Mouse (Mus musculus): ENCODE results near the gene Gm20388. TPM values are rescaled to one million over a fixed set of nuclear protein-coding genes. Genes with fewer than 3 reads are reported as not detected.
"Not testable (repeated sequence)": the region's sequence is repeated elsewhere in the genome, so short reads cannot be mapped to it uniquely, and the experiment has no call there.

Gm20388 gene
- polyA plus RNA-seq, 1 experiment from 2014 or later = not detected

GRCm38 (mm10) chr8:123280302-123281094, 3369.9 kb downstream of the Gm20388 start:
- Histone ChIP-seq H3K4me2 (replicated peaks) (no peak overlapping the region), H3K9ac (no peak overlapping the region), H3K4me1 (replicated peaks; ENCODE audit: control insufficient read depth, insufficient read depth, low read length) (no peaks in the 10 kb centered on the region), H3K27ac (no peak overlapping the region), H3K4me3 (replicated peaks; ENCODE audit: low read length) (no peak overlapping the region), H3K36me3 (replicated peaks; ENCODE audit: control insufficient read depth, insufficient read depth) (no peaks in the 10 kb centered on the region), H3K27me3 (ENCODE audit: control insufficient read depth, insufficient read depth, low read length) (no peaks in the 10 kb centered on the region), H3K9me3 (ENCODE audit: control insufficient read depth, low read length) (no peaks in the 10 kb centered on the region)
- no peak for ATAC-seq (ENCODE audit: low FRiP score)
- no peak for DNase-seq (ENCODE audit: low spot score)
- WGBS = 91% methylated on average over 13 of the region's 13 CpGs

- H3K4me1 ChIP-seq (replicated peaks; ENCODE audit: control insufficient read depth, insufficient read depth, low read length); DNase-seq (ENCODE audit: low spot score); H3K27me3 ChIP-seq (ENCODE audit: control insufficient read depth, insufficient read depth, low read length); H3K9ac ChIP-seq; H3K4me2 ChIP-seq (replicated peaks); H3K36me3 ChIP-seq (replicated peaks; ENCODE audit: control insufficient read depth, insufficient read depth); H3K4me3 ChIP-seq (replicated peaks; ENCODE audit: low read length); H3K27ac ChIP-seq; ATAC-seq (ENCODE audit: low FRiP score); H3K9me3 ChIP-seq (ENCODE audit: control insufficient read depth, low read length): not testable (repeated sequence)
- 94% methylated on average over 5 of the region's 6 CpGs for WGBS
These were observed 3372.4 kb downstream of the Gm20388 start for GRCm38 (mm10) chr8:123282994-123283393.

DNA sequence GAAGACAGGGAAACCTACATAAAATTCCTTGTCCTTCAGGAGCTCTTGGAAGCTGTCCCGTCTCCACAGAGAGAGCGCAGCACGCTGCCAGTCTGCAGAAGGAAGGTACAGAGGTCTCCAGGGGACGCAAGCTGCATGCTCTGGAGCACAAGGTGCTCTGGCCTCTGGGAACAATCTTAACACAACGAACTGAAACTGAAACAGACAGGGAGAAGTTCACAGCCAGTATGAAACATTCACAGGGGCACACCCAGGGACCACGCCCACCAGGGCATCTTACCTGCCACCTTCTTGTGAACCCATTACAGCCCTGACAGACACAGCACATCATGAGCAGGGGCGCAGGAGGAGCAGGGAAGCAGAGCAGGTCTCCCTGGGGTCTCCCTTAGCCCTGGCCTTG, 3373.3 kb downstream of the Gm20388 start:
- WGBS = 96% methylated on average over 7 of the region's 7 CpGs

GRCm38 (mm10) chr8:123284493-123284892, 3373.9 kb downstream of the Gm20388 start:
- H3K4me2 ChIP-seq (replicated peaks) = no peak overlapping the region
- H3K4me3 ChIP-seq (replicated peaks; ENCODE audit: low read length) = no peak overlapping the region
- DNase-seq (ENCODE audit: low spot score) (no peak), ATAC-seq (ENCODE audit: low FRiP score) (no peak)
- no peaks in the 10 kb centered on the region for H3K27me3 ChIP-seq (ENCODE audit: control insufficient read depth, insufficient read depth, low read length)
- H3K4me1 ChIP-seq (replicated peaks; ENCODE audit: control insufficient read depth, insufficient read depth, low read length) = no peaks in the 10 kb centered on the region
- no peak overlapping the region for H3K9ac ChIP-seq
- no peak overlapping the region for H3K27ac ChIP-seq
- no peaks in the 10 kb centered on the region for H3K9me3 ChIP-seq (ENCODE audit: control insufficient read depth, low read length)
- no peaks in the 10 kb centered on the region for H3K36me3 ChIP-seq (replicated peaks; ENCODE audit: control insufficient read depth, insufficient read depth)
- 92% methylated on average over 5 of the region's 5 CpGs for WGBS

More for the DNA sequence above, 3373.3 kb downstream of the Gm20388 start:
- Histone ChIP-seq H3K27me3 (ENCODE audit: control insufficient read depth, insufficient read depth, low read length) (no peaks in the 10 kb centered on the region), H3K27ac (no peak overlapping the region), H3K9ac (no peak overlapping the region), H3K4me3 (replicated peaks; ENCODE audit: low read length) (no peak overlapping the region), H3K4me2 (replicated peaks) (no peak overlapping the region), H3K4me1 (replicated peaks; ENCODE audit: control insufficient read depth, insufficient read depth, low read length) (no peaks in the 10 kb centered on the region), H3K36me3 (replicated peaks; ENCODE audit: control insufficient read depth, insufficient read depth) (no peaks in the 10 kb centered on the region), H3K9me3 (ENCODE audit: control insufficient read depth, low read length) (no peaks in the 10 kb centered on the region)
- ATAC-seq (ENCODE audit: low FRiP score) = no peak
- DNase-seq (ENCODE audit: low spot score) = no peak

GRCm38 (mm10) chr8:123287362-123287761, 3376.7 kb downstream of the Gm20388 start:
- WGBS = 97% methylated on average over 17 of the region's 17 CpGs
- Histone ChIP-seq H3K27me3 (ENCODE audit: control insufficient read depth, insufficient read depth, low read length) (no peaks in the 10 kb centered on the region), H3K4me1 (replicated peaks; ENCODE audit: control insufficient read depth, insufficient read depth, low read length) (no peaks in the 10 kb centered on the region), H3K27ac (no peak overlapping the region), H3K36me3 (replicated peaks; ENCODE audit: control insufficient read depth, insufficient read depth) (no peaks in the 10 kb centered on the region), H3K9ac (no peak overlapping the region), H3K9me3 (ENCODE audit: control insufficient read depth, low read length) (no peaks in the 10 kb centered on the region), H3K4me2 (replicated peaks) (no peak overlapping the region), H3K4me3 (replicated peaks; ENCODE audit: low read length) (no peak overlapping the region)
- ATAC-seq (ENCODE audit: low FRiP score) (no peak), DNase-seq (ENCODE audit: low spot score) (no peak)

- ATAC-seq (ENCODE audit: low FRiP score) = no peak
- Histone ChIP-seq H3K9me3 (ENCODE audit: control insufficient read depth, low read length) (no peaks in the 10 kb centered on the region), H3K27me3 (ENCODE audit: control insufficient read depth, insufficient read depth, low read length) (no peaks in the 10 kb centered on the region), H3K27ac (no peak overlapping the region), H3K4me1 (replicated peaks; ENCODE audit: control insufficient read depth, insufficient read depth, low read length) (no peaks in the 10 kb centered on the region), H3K4me3 (replicated peaks; ENCODE audit: low read length) (no peak overlapping the region), H3K4me2 (replicated peaks) (no peak overlapping the region), H3K9ac (no peak overlapping the region), H3K36me3 (replicated peaks; ENCODE audit: control insufficient read depth, insufficient read depth) (no peaks in the 10 kb centered on the region)
- WGBS = 73% methylated on average over 4 of the region's 4 CpGs
- no peak for DNase-seq (ENCODE audit: low spot score)
These were observed 3379.5 kb downstream of the Gm20388 start for GRCm38 (mm10) chr8:123290166-123290565.

- 94% methylated on average over 8 of the region's 8 CpGs for WGBS
These were observed 3380.0 kb downstream of the Gm20388 start for GRCm38 (mm10) chr8:123290679-123291078.

DNA sequence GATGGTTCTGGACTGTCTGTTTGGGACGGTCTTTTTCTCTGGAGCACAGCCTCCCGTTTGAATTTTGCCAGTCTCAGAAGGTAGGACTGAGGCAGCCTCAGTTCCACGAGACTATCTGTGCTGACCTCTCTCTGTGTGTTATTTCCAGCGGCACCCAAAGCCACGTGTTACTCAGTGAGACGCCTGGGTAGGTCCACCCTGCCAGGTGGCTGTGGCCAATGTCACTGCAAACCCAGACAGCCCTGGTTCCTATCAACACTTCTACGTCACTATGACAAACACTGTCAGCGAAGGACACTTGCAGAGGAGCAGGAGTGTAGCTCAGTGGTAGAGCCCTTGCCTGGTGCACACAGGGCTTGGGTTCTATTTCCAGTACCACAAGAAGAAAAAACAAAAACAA, 3381.1 kb downstream of the Gm20388 start:
- no peaks in the 10 kb centered on the region for H3K9me3 ChIP-seq (ENCODE audit: control insufficient read depth, low read length)
- no peak overlapping the region for H3K4me3 ChIP-seq (replicated peaks; ENCODE audit: low read length)
- 93% methylated on average over 8 of the region's 8 CpGs for WGBS
- no peaks in the 10 kb centered on the region for H3K27me3 ChIP-seq (ENCODE audit: control insufficient read depth, insufficient read depth, low read length)
- H3K4me2 ChIP-seq (replicated peaks) = no peak overlapping the region
- no peak overlapping the region for H3K27ac ChIP-seq
- DNase-seq (ENCODE audit: low spot score) (no peak), ATAC-seq (ENCODE audit: low FRiP score) (no peak)
- no peaks in the 10 kb centered on the region for H3K36me3 ChIP-seq (replicated peaks; ENCODE audit: control insufficient read depth, insufficient read depth)
- no peaks in the 10 kb centered on the region for H3K4me1 ChIP-seq (replicated peaks; ENCODE audit: control insufficient read depth, insufficient read depth, low read length)
- H3K9ac ChIP-seq = no peak overlapping the region

More at GRCm38 (mm10) chr8:123290679-123291078, 3380.0 kb downstream of the Gm20388 start:
- no peak overlapping the region for H3K4me2 ChIP-seq (replicated peaks)
- H3K9ac ChIP-seq = no peak overlapping the region
- ATAC-seq (ENCODE audit: low FRiP score) (no peak), DNase-seq (ENCODE audit: low spot score) (no peak)
- no peaks in the 10 kb centered on the region for H3K36me3 ChIP-seq (replicated peaks; ENCODE audit: control insufficient read depth, insufficient read depth)
- no peaks in the 10 kb centered on the region for H3K27me3 ChIP-seq (ENCODE audit: control insufficient read depth, insufficient read depth, low read length)
- H3K9me3 ChIP-seq (ENCODE audit: control insufficient read depth, low read length) = no peaks in the 10 kb centered on the region
- H3K27ac ChIP-seq = no peak overlapping the region
- no peak overlapping the region for H3K4me3 ChIP-seq (replicated peaks; ENCODE audit: low read length)
- no peaks in the 10 kb centered on the region for H3K4me1 ChIP-seq (replicated peaks; ENCODE audit: control insufficient read depth, insufficient read depth, low read length)

GRCm38 (mm10) chr8:123292281-123292680, 3381.6 kb downstream of the Gm20388 start:
- H3K4me1 ChIP-seq (replicated peaks; ENCODE audit: control insufficient read depth, insufficient read depth, low read length) = no peaks in the 10 kb centered on the region
- DNase-seq (ENCODE audit: low spot score) (no peak), ATAC-seq (ENCODE audit: low FRiP score) (no peak)
- no peaks in the 10 kb centered on the region for H3K9me3 ChIP-seq (ENCODE audit: control insufficient read depth, low read length)
- no peaks in the 10 kb centered on the region for H3K36me3 ChIP-seq (replicated peaks; ENCODE audit: control insufficient read depth, insufficient read depth)
- no peak overlapping the region for H3K27ac ChIP-seq
- no peak overlapping the region for H3K9ac ChIP-seq
- no peak overlapping the region for H3K4me2 ChIP-seq (replicated peaks)
- H3K27me3 ChIP-seq (ENCODE audit: control insufficient read depth, insufficient read depth, low read length) = no peaks in the 10 kb centered on the region
- 94% methylated on average over 3 of the region's 3 CpGs for WGBS
- H3K4me3 ChIP-seq (replicated peaks; ENCODE audit: low read length) = no peak overlapping the region
